Mouse (Mus musculus) adrenal gland (tissue): ENCODE results near the gene Cntnap1.

Experiments used
- microRNA-seq, 2 experiments: library from miRNA; unstranded; fragments of <30 nt; microRNA quantifications; one replicate each; pipeline ENCODE4; 2019

The Cntnap1 gene

Small RNA genes within 50 kb of the gene (microRNA-seq; reads per million reads assigned to microRNA genes)
- gene Gm27626: 0 reads per million in 2 experiments
